Mouse (Mus musculus) MEL (cell line): ENCODE data around the gene Urb2.

Experiments used
- CHD1 ChIP-seq: IDR thresholded peaks from 2 replicates; pipeline ENCODE4 v1.6.1; 2012; ENCODE audit warnings: low read depth, mild to moderate bottlenecking, inconsistent platforms, low read length, improper control_type of control experiment
- CTCF ChIP-seq, 3 experiments: IDR thresholded peaks in 2 of 3; conservative IDR thresholded peaks in 1 of 3; 2 replicates each; pipeline ENCODE4 v1.5.1; 2011 to 2012; ENCODE audit warnings: low read length in 3 of 3, low read depth in 2 of 3, mild to moderate bottlenecking in 2 of 3, improper control_type of control experiment in 1 of 3, inconsistent platforms in 1 of 3, mixed read lengths in 1 of 3, moderate library complexity in 1 of 3; ENCODE audit not compliant: control insufficient read depth in 1 of 3, insufficient read depth in 1 of 3, poor library complexity in 1 of 3, severe bottlenecking in 1 of 3
- E2F4 ChIP-seq: IDR thresholded peaks from 2 replicates; pipeline ENCODE4 v1.6.1; 2011; ENCODE audit warnings: low read depth, low read length, improper control_type of control experiment, borderline replicate concordance
- ETS1 ChIP-seq: IDR thresholded peaks from 2 replicates; pipeline ENCODE4 v1.6.1; 2012; ENCODE audit warnings: low read depth, mild to moderate bottlenecking, inconsistent platforms, low read length, improper control_type of control experiment, moderate library complexity
- GATA1 ChIP-seq: IDR thresholded peaks from 2 replicates; pipeline ENCODE4 v1.6.1; 2011; ENCODE audit warnings: low read depth, low read length, improper control_type of control experiment
- HCFC1 ChIP-seq: IDR thresholded peaks from 2 replicates; pipeline ENCODE4 v1.6.1; 2012; ENCODE audit warnings: low read depth, mild to moderate bottlenecking, inconsistent platforms, low read length, improper control_type of control experiment, moderate library complexity
- KAT2A ChIP-seq: conservative IDR thresholded peaks from 2 replicates; pipeline ENCODE4 v1.6.1; 2012; ENCODE audit warnings: low read depth, low read length, improper control_type of control experiment, inconsistent platforms
- MAX ChIP-seq: IDR thresholded peaks from 2 replicates; pipeline ENCODE4 v1.6.1; 2011; ENCODE audit warnings: low read length, improper control_type of control experiment
- MXI1 ChIP-seq: IDR thresholded peaks from 2 replicates; pipeline ENCODE4 v1.6.1; 2011; ENCODE audit warnings: mild to moderate bottlenecking, low read depth, low read length, improper control_type of control experiment
- POLR2A ChIP-seq, 2 experiments: IDR thresholded peaks; 2 replicates each; pipeline ENCODE4 v1.6.1; 2011 to 2012; ENCODE audit warnings: low read length in 2 of 2, mild to moderate bottlenecking in 2 of 2, control low read depth in 1 of 2, improper control_type of control experiment in 1 of 2, low read depth in 1 of 2, moderate library complexity in 1 of 2; ENCODE audit not compliant: control insufficient read depth in 1 of 2, insufficient read depth in 1 of 2, poor library complexity in 1 of 2
- POLR2AphosphoS2 ChIP-seq: IDR thresholded peaks from 2 replicates; pipeline ENCODE4 v1.6.1; 2011; ENCODE audit warnings: low read length, improper control_type of control experiment
- RCOR1 ChIP-seq: IDR thresholded peaks from 2 replicates; pipeline ENCODE4 v1.6.1; 2012; ENCODE audit warnings: low read depth, mild to moderate bottlenecking, inconsistent platforms, low read length, improper control_type of control experiment

DNA sequence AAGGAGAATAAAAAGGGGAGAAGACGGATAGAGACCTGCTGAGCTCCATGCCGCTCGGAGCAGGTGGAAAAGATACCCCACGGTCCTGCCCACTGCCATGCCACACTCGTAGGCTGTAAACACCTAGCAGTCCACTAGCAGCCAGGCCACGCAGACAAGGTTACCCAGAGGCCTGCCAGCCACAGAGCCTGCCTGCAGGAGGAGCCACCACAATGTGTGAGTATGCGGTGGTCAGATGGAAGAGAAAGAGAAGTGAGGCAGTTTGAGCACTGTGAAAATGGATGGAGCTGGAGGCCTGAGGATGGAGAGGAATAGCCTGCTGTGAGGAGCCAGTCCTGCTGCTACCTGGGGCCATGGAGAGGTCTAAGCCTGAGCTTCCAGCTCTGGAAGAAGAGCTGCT is 62.3 kb downstream of the Urb2 start:
- TF ChIP-seq MXI1 (no peak), CTCF (IDR thresholded peaks at IDR 0.05 in 2 of 3, conservative IDR thresholded peaks at IDR 0.05 in 1 of 3; ENCODE audit: control insufficient read depth in 1 of 3, insufficient read depth in 1 of 3, low read depth in 2 of 3, low read length in 3 of 3, poor library complexity in 1 of 3, severe bottlenecking in 1 of 3) (no peak), ETS1 (no peak), KAT2A (no peak), HCFC1 (no peak), POLR2A (IDR thresholded peaks at IDR 0.05; ENCODE audit: control insufficient read depth in 1 of 2, insufficient read depth in 1 of 2, low read depth in 1 of 2, low read length in 2 of 2, poor library complexity in 1 of 2) (no peak), GATA1 (no peak), E2F4 (no peak), RCOR1 (no peak), CHD1 (no peak), POLR2AphosphoS2 (no peak), MAX (no peak)
